Mouse (Mus musculus) liver, embryonic 14.5 days (tissue): ENCODE measurements around the gene Tlr11. TPM values are rescaled to one million over a fixed set of nuclear protein-coding genes. Genes with fewer than 3 reads are reported as not detected.

Experiments used
- ATAC-seq: fragments of 200-750 bp; cut with Nextera tagmentation; 2 replicates; pipeline ENCODE4 v1.8.0; 2017; ENCODE audit warnings: moderate number of reproducible peaks, mild to moderate bottlenecking, moderate library complexity; ENCODE audit not compliant: insufficient read depth
- DNase-seq, 3 experiments: peaks; one replicate each; pipeline ENCODE4 v3.0.0-alpha.2; 2012 to 2013; ENCODE audit warnings: low read depth in 3 of 3, low spot score in 3 of 3
- H3K27ac ChIP-seq: fragments of 300-500 bp; sonication (generic); 2 replicates; pipeline ENCODE4 v1.5.1; 2014; ENCODE audit warnings: moderate library complexity, mild to moderate bottlenecking, control low read depth, inconsistent platforms
- H3K27me3 ChIP-seq: fragments of 300-500 bp; sonication (generic); 2 replicates; pipeline ENCODE4 v1.6.1; 2014; ENCODE audit warnings: mild to moderate bottlenecking, low read length, moderate library complexity; ENCODE audit not compliant: control insufficient read depth, insufficient read depth
- H3K36me3 ChIP-seq: fragments of 300-500 bp; sonication (generic); replicated peaks from 2 replicates; pipeline ENCODE4 v1.6.1; 2014; ENCODE audit warnings: low read depth; ENCODE audit not compliant: control insufficient read depth, insufficient read depth
- H3K4me1 ChIP-seq, 2 experiments: fragments of 200-500 bp in 1 of 2; fragments of 300-500 bp in 1 of 2; sonication (generic) in 1 of 2; replicated peaks; 2 replicates each; pipeline ENCODE4 v1.6.1; 2012 to 2014; ENCODE audit warnings: antibody characterized with exemption in 1 of 2, inconsistent platforms in 1 of 2, low read length in 1 of 2; ENCODE audit not compliant: control insufficient read depth in 2 of 2, insufficient read depth in 2 of 2
- H3K4me2 ChIP-seq: fragments of 300-500 bp; sonication (generic); 2 replicates; pipeline ENCODE4 v1.6.1; 2014; ENCODE audit warnings: low read depth, mild to moderate bottlenecking, control low read depth, moderate library complexity
- H3K4me3 ChIP-seq, 2 experiments: fragments of 200-500 bp in 1 of 2; fragments of 300-500 bp in 1 of 2; sonication (generic) in 1 of 2; 2 replicates each; pipeline ENCODE4 v1.5.1; 2012 to 2014; ENCODE audit warnings: low read depth in 2 of 2, low read length in 2 of 2, mild to moderate bottlenecking in 2 of 2, control low read depth in 1 of 2, inconsistent platforms in 1 of 2, moderate library complexity in 1 of 2; ENCODE audit not compliant: insufficient read depth in 1 of 2
- H3K9ac ChIP-seq: fragments of 300-500 bp; sonication (generic); replicated peaks from 2 replicates; pipeline ENCODE4 v1.6.1; 2014; ENCODE audit warnings: mild to moderate bottlenecking, control low read depth, moderate library complexity
- H3K9me3 ChIP-seq: fragments of 300-500 bp; sonication (generic); 2 replicates; pipeline ENCODE4 v1.6.1; 2016; ENCODE audit warnings: low read length, mixed read lengths; ENCODE audit not compliant: control insufficient read depth
- CTCF ChIP-seq: IDR thresholded peaks from 2 replicates; pipeline ENCODE4 v1.5.1; 2016; ENCODE audit warnings: antibody characterized with exemption, low read depth, control low read depth
- EP300 ChIP-seq: IDR thresholded peaks from 2 replicates; pipeline ENCODE4 v1.6.1; 2016; ENCODE audit warnings: antibody characterized with exemption, low read depth
- WGBS: fragments of 180-500 bp; shearing (Covaris S2); extraction: QIAGEN DNeasy Blood & Tissue Kit; methylation state at CpG from one replicate; pipeline ENCODE4 v1.1.7; 2014; ENCODE audit not compliant: insufficient replicate concordance; 5-methylcytosine and 5-hydroxymethylcytosine counted together
- polyA plus RNA-seq, 2 experiments: library from polyadenylated mRNA; depleted of rRNA in 1 of 2; stranded (reverse) in 1 of 2; unstranded in 1 of 2; fragments of >200 nt; fragmentation: Nextera tagmentation in 1 of 2; extraction: Ambion mirVana in 1 of 2; gene quantifications; 2 replicates each; pipeline versions ENCODE4 v1.2.1 to v1.2.3; 2012 to 2014

Gene Tlr11
- polyA plus RNA-seq (2012; rRNA removed) (0.04 TPM in 2 replicates), polyA plus RNA-seq (2014; fragmentation: Nextera tagmentation; extraction: Ambion mirVana) (0.05 TPM in 1 of 2 replicates, not detected in the other)

GRCm38 (mm10) chr14:50357593-50357992 is at the start of gene Tlr11:
Tlr11 (plus strand) TSS chr14:50357914.
- ATAC-seq: no peak
- no peaks in the 10 kb centered on the region for H3K27me3 ChIP-seq
- TF ChIP-seq EP300: no peak
- no peak for TF ChIP-seq CTCF
- H3K27ac ChIP-seq: no peak within 1 kb of the TSS
- DNase-seq: no peak
- no peak within 1 kb of the TSS for H3K4me3 ChIP-seq
- H3K4me2 ChIP-seq: no peak within 1 kb of the TSS
- no peaks in the 10 kb centered on the region for H3K36me3 ChIP-seq
- no peak within 1 kb of the TSS for H3K9ac ChIP-seq
- WGBS: 35% methylated on average over 2 of the region's 2 CpGs
- no peaks in the 10 kb centered on the region for H3K4me1 ChIP-seq
- H3K9me3 ChIP-seq: no peaks in the 10 kb centered on the region

DNA sequence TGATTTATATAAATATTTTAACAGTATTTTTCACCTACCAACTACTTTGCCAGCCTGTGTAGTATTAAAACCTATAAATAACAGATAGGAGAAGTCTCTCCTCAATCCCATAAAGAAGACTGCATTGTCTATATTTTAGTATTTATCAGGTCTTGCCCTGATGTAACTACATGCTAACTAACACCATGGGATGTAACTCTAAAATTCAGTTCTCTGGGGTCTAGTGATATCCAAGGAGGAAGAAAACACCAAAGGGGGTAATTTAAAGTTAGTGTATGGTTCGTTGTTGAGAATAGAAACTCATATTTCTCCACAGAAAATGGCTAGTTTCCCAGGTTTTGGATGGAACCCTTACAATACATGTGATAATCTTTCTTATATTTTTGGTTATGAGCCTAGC is 31.1 kb upstream of the Tlr11 start, which contains the start of gene Olfr734:
Olfr734 (minus strand) TSS at position 101 of the 400 bp plus-strand sequence.
- WGBS: 19% methylated on average over 1 of the region's 1 CpGs
- Histone ChIP-seq H3K9ac (no peak within 1 kb of the TSS), H3K4me2 (no peak within 1 kb of the TSS), H3K9me3 (no peaks in the 10 kb centered on the region), H3K36me3 (no peaks in the 10 kb centered on the region), H3K27ac (no peak within 1 kb of the TSS), H3K27me3 (no peaks in the 10 kb centered on the region), H3K4me3 (no peak within 1 kb of the TSS), H3K4me1 (no peaks in the 10 kb centered on the region)
- TF ChIP-seq CTCF (no peak), EP300 (no peak)
- ATAC-seq (no peak), DNase-seq (no peak)

DNA sequence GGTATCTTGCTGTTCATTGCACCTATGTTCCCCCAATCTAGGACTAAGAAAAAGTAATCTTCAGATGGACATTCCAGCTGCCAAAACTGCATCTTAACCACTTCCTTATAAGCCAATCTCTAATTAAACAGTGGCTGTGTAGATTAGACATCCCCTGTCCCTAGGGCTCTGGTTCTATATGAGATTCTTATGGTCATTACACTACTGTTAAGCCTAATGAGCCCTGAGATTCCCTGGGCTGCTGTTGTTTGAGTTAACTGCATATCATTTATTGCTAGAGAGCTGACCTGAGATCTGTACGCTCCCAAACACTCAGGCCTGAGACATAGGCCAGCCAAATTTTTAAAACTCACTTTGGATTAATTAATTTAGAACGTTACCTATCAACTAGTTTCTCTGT is 8.9 kb upstream of the Tlr11 start, which contains the start of gene Olfr735:
Olfr735 (minus strand) TSS at position 77 of the 400 bp plus-strand sequence.
- no peaks in the 10 kb centered on the region for H3K4me1 ChIP-seq
- ATAC-seq (no peak), DNase-seq (no peak)
- H3K9ac ChIP-seq: no peak within 1 kb of the TSS
- no peaks in the 10 kb centered on the region for H3K36me3 ChIP-seq
- H3K27me3 ChIP-seq: no peaks in the 10 kb centered on the region
- H3K9me3 ChIP-seq: no peaks in the 10 kb centered on the region
- no peak for TF ChIP-seq CTCF
- no peak within 1 kb of the TSS for H3K4me2 ChIP-seq
- H3K4me3 ChIP-seq: no peak within 1 kb of the TSS
- H3K27ac ChIP-seq: no peak within 1 kb of the TSS
- WGBS: 56% methylated on average over 2 of the region's 2 CpGs

- H3K4me1 ChIP-seq: no peaks in the 10 kb centered on the region
- no peaks in the 10 kb centered on the region for H3K27me3 ChIP-seq
- no peak for DNase-seq
- WGBS: 26% methylated on average over 3 of the region's 3 CpGs
- H3K36me3 ChIP-seq: no peaks in the 10 kb centered on the region
- no peak overlapping the region for H3K4me3 ChIP-seq
- no peaks in the 10 kb centered on the region for H3K9me3 ChIP-seq
- no peak overlapping the region for H3K4me2 ChIP-seq
- ATAC-seq: no peak
- H3K27ac ChIP-seq: no peak overlapping the region
- no peak overlapping the region for H3K9ac ChIP-seq
- no peak for TF ChIP-seq EP300
- peak; percentile 53 for TF ChIP-seq CTCF
Observed at GRCm38 (mm10) chr14:50352438-50352837, 5.3 kb upstream of the Tlr11 start.

GRCm38 (mm10) chr14:50356725-50357124 is 989 bp upstream of the Tlr11 start:
- Histone ChIP-seq H3K4me3 (no peak overlapping the region), H3K4me1 (no peaks in the 10 kb centered on the region), H3K27ac (no peak overlapping the region), H3K9me3 (no peaks in the 10 kb centered on the region), H3K27me3 (no peaks in the 10 kb centered on the region), H3K36me3 (no peaks in the 10 kb centered on the region), H3K9ac (no peak overlapping the region), H3K4me2 (no peak overlapping the region)
- DNase-seq (no peak), ATAC-seq (no peak)
- TF ChIP-seq CTCF (no peak), EP300 (no peak)
- WGBS: 45% methylated on average over 2 of the region's 2 CpGs
